16 mouse cellular contexts compared by ENCODE assay signal in the genomic region with DNA sequence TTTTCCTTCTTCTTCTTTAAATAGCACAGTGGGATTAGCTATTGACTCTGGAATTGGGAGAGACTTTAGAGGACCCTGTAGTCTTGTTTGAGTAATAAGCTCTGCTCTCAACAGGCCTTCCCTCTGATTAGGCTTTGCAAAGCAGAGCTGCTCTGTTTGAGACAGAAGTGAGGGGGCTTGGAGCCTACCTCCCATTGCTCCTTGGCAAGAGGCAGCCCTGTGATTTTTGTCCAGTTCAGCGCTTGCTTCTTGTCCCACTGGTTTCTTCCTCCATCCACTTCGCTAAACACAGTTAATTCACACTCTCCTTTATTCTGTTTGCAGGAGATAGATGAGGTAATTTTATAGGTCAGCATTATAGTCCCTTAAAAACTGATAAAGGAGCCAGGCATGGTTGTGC. TPM values are rescaled to one million over a fixed set of nuclear protein-coding genes. Genes with fewer than 3 reads are reported as not detected.
DNase-seq lines count a peak whose midpoint lies in the region; ATAC-seq and TF ChIP-seq lines count a peak whose summit lies in the region.
"Had no signal": no experiment of that assay in that cellular context is flagged by ENCODE, and none has a peak within 500 bp of the region (broad histone marks: within the 10 kb centered on the region; RNA-seq: fewer than 3 reads in every experiment).

No protein-coding gene starts in this region.

- H3K9me3 ChIP-seq in E14TG2a.4 (ENCODE audit: low read length), result peaks cover 30% of the 10 kb centered on the region
- H3K9me3 ChIP-seq in liver, embryonic 15.5 days (replicated peaks), result no peaks in the 10 kb centered on the region
- H3K9me3 ChIP-seq: embryonic facial prominence, embryonic 10.5 days; heart, embryonic 12.5 days; limb, embryonic 15.5 days; megakaryocyte, embryonic 14.5 days had no signal

- no peak for TF ChIP-seq CTCF in E14TG2a.4 (conservative IDR thresholded peaks at IDR 0.05; ENCODE audit: low read length)

- peaks cover 30% of the 10 kb centered on the region for H3K36me3 ChIP-seq in E14TG2a.4 (ENCODE audit: insufficient read depth, low read length)
- peaks cover 35% of the 10 kb centered on the region for H3K36me3 ChIP-seq in liver, embryonic 15.5 days (replicated peaks)

- no peak for ATAC-seq in liver, embryonic 15.5 days (ENCODE audit: insufficient read depth)

- H3K27me3 ChIP-seq in E14TG2a.4 (ENCODE audit: insufficient read depth, low read length), result no peaks in the 10 kb centered on the region
- no peaks in the 10 kb centered on the region for H3K27me3 ChIP-seq in liver, embryonic 15.5 days
- H3K27me3 ChIP-seq: heart, embryonic 12.5 days; limb, embryonic 15.5 days; megakaryocyte, embryonic 14.5 days had no signal

- no peak overlapping the region for H3K9ac ChIP-seq in liver, embryonic 15.5 days
- H3K9ac ChIP-seq: heart, embryonic 12.5 days; limb, embryonic 15.5 days had no signal

- DNase-seq in cerebellum, postnatal 10 days, result peak; percentile 67 to 74
- no peak for DNase-seq in cerebellum, postnatal 25 days
- DNase-seq in left cerebral cortex, postnatal 4 days, result peak; percentile 53
- DNase-seq in left cerebral cortex, adult 11 months (ENCODE audit: low spot score), result no peak
- no peak for DNase-seq in right cerebral cortex, postnatal 4 days
- DNase-seq in gastrocnemius, postnatal 10 days, result no peak
- DNase-seq: adrenal gland, postnatal 36 days; heart, postnatal 36 days; kidney, adult 11 months had no signal

- peaks cover 59% of the 10 kb centered on the region for H3K4me1 ChIP-seq in E14TG2a.4 (replicated peaks; ENCODE audit: low read depth, low read length)
- H3K4me1 ChIP-seq in liver, embryonic 15.5 days (replicated peaks), result peaks cover 59% of the 10 kb centered on the region
- H3K4me1 ChIP-seq: embryonic facial prominence, embryonic 10.5 days; heart, embryonic 12.5 days; limb, embryonic 15.5 days had no signal

- 77% methylated on average over 2 of the region's 2 CpGs for WGBS in liver, embryonic 15.5 days (ENCODE audit: insufficient replicate concordance)

- H3K4me2 ChIP-seq in liver, embryonic 15.5 days, result no peak overlapping the region
- H3K4me2 ChIP-seq: heart, embryonic 12.5 days; limb, embryonic 15.5 days had no signal

- H3K27ac ChIP-seq in liver, embryonic 15.5 days (replicated peaks), result peak overlapping the region; percentile 77
- H3K27ac ChIP-seq: embryonic facial prominence, embryonic 10.5 days; limb, embryonic 15.5 days had no signal

- intact Hi-C loops in left cerebral cortex, postnatal 4 days (cut with DNase I), result no loop called here

- H3K4me3 ChIP-seq in E14TG2a.4 (replicated peaks; ENCODE audit: low read length), result peak overlapping the region; percentile 73
- H3K4me3 ChIP-seq in liver, embryonic 15.5 days (replicated peaks), result no peak overlapping the region
- H3K4me3 ChIP-seq: embryonic facial prominence, embryonic 10.5 days; heart, embryonic 12.5 days; limb, embryonic 15.5 days had no signal

RNA-seq across cellular contexts. Expression of gene Tnfrsf21, which starts 19.0 kb away (rescaled TPM):
- total RNA-seq in left cerebral cortex, postnatal 4 days (2021), result 10 to 100 TPM; 83.9 to 89.7 TPM
- 24.1 and 26.4 TPM in 2 replicates for polyA plus RNA-seq in liver, embryonic 15.5 days (2015; fragmentation: Nextera tagmentation; extraction: Ambion mirVana)
- 10 to 100 TPM; 34.7 to 41.4 TPM for total RNA-seq in gastrocnemius, postnatal 10 days (2021)
- total RNA-seq: MEL had no signal

Comparison
In these comparisons a context has a peak if more than half of its experiments do, and no peak if none do; other contexts are left out.
1. DNase-seq: peak in cerebellum, postnatal 10 days (2 of 2) and left cerebral cortex, postnatal 4 days (single experiment); none in cerebellum, postnatal 25 days (0 of 2), left cerebral cortex, adult 11 months (single experiment), right cerebral cortex, postnatal 4 days (single experiment) and gastrocnemius, postnatal 10 days (single experiment).